Mouse (Mus musculus) adrenal gland, postnatal 36 days (tissue): ENCODE measurements around the gene Cyp4f37. TPM values are rescaled to one million over a fixed set of nuclear protein-coding genes. Genes with fewer than 3 reads are reported as not detected.
"Not testable (repeated sequence)": the region's sequence is repeated elsewhere in the genome, so short reads cannot be mapped to it uniquely, and the experiment has no call there.

ENCODE experiments used
- DNase-seq, 2 experiments: peaks; one replicate each; pipeline ENCODE4 v3.0.0; 2021; ENCODE audit warnings: mixed read lengths in 1 of 2
- long read RNA-seq, 2 experiments: library from polyadenylated mRNA; stranded (forward); transcript quantifications; one replicate each; pipeline ENCODE4 v2.0.0; 2021; ENCODE audit warnings: borderline sequencing depth in 2 of 2
- total RNA-seq, 2 experiments: library from RNA; stranded (reverse); gene quantifications; 2 replicates each; pipeline ENCODE4 v1.2.3; 2021

Cyp4f37 gene
- total RNA-seq: not detected
- long read RNA-seq, experiment 1: 0 reads
- long read RNA-seq, experiment 2: 0 reads

DNA sequence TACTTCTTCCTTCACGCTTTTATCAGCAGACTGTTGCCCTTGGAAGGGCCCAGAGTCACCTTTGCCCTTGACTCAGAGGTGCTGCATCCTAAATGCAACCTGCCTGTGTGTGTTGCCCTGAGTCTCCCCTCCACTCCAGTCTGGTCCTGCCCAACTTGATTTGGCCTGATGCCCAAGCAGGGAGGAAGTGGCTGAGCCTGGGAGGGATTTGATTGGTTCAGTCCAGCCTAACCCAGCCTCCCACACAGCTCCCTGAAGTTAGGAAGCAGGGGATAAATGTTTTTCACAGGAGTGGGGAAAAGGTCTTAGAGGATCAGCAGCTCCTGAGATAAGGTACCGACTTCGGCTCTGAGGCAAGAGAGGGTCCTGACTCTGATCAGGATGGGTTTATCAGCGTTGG lies at the start of gene Cyp4f37:
Gene Cyp4f37, plus strand, starts transcription at position 292 of the 400 bp plus-strand sequence.
- DNase-seq: not testable (repeated sequence)

GRCm38 (mm10) chr17:32573286-32573685 lies 47.8 kb upstream of the Cyp4f37 start:
- not testable (repeated sequence) for DNase-seq

- DNase-seq: no peak
Observed at GRCm38 (mm10) chr17:32577496-32578186, 43.5 kb upstream of the Cyp4f37 start.

GRCm38 (mm10) chr17:32596494-32596893 lies 24.6 kb upstream of the Cyp4f37 start:
- DNase-seq: no peak

DNA sequence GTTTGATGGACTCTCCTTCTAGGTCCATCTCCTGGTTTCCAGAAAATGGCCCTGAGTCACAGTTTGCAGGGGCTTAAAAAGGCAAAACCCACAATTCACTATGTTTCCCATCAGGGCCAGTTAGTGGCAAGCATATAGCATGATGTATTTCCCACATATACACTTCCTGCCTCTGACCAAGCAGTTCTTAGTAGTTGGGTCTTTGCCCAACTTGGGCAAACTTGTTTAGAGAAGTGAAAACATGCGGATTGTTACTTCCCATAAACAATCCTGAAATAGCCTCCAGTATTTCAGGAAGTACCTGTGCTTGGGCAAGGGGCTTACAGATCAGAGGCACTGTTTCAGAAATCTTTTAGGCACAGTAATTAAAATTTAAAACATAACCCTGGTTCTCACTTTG lies 13.1 kb upstream of the Cyp4f37 start:
- no peak for DNase-seq

DNA sequence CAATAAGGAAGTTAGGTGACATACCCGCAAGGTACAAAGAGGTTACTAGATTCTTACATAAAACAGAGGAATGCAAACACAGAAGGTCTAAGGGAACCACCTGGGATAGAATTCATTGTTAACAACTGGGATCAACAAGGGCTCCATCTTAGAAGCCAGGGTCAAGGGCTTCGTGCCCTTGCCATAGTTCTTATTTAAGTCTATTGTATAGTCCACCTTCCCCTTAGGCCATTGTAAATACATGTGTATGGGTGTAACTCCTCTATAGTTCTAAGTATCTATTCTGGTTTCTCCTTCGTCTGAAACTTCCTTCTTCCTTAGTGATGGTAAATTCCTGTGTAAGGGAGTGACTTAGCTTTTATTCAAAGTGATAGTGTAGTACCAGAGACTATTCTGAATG lies 10.9 kb upstream of the Cyp4f37 start:
- not testable (repeated sequence) for DNase-seq

GRCm38 (mm10) chr17:32610896-32611295 lies 10.2 kb upstream of the Cyp4f37 start:
- DNase-seq: no peak

GRCm38 (mm10) chr17:32612417-32612816 lies 8.7 kb upstream of the Cyp4f37 start:
- DNase-seq: no peak

DNA sequence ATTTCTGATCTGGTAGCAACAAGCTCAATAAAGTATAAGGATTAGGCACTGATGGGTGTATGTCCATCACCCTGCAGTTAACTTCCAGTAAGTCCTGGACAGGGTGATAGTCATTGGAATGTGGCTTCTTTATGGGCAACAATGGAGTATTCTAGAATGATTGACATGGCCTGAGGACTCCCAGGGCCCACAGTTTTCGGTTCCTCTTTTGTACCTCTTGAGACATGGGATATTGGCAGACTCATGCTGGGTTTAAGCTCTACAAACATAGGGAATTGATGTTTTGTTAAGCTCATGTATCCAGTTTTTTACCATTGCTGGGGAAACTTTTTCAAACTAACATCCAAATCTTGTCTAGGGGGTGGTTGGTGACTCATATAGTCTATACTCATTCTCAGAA lies 3.9 kb upstream of the Cyp4f37 start:
- DNase-seq: no peak

DNA sequence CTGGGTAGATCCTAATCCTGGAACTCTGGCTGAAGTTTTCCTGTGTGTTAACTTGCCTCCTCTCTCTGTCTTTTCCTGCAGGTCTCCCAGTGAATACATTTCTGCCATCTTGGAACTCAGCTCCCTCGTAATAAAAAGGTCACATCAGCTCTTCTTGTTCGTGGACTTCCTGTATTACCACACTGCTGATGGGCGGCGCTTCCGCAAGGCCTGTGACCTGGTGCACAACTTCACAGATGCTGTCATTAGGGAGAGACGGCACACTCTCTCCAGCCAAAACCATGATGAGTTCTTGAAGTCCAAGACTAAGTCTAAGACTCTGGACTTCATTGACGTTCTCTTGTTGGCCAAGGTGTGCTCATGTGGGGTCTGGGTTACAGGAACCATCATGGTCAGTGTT lies 8.6 kb downstream of the Cyp4f37 start:
- DNase-seq: not testable (repeated sequence)

GRCm38 (mm10) chr17:32631936-32632335 lies 10.8 kb downstream of the Cyp4f37 start:
- no peak for DNase-seq

GRCm38 (mm10) chr17:32634242-32634971 lies 13.3 kb downstream of the Cyp4f37 start:
- DNase-seq: not testable (repeated sequence)

- peak; percentile 88 to 90 for DNase-seq
Observed at GRCm38 (mm10) chr17:32634972-32635314, 13.8 kb downstream of the Cyp4f37 start.

DNA sequence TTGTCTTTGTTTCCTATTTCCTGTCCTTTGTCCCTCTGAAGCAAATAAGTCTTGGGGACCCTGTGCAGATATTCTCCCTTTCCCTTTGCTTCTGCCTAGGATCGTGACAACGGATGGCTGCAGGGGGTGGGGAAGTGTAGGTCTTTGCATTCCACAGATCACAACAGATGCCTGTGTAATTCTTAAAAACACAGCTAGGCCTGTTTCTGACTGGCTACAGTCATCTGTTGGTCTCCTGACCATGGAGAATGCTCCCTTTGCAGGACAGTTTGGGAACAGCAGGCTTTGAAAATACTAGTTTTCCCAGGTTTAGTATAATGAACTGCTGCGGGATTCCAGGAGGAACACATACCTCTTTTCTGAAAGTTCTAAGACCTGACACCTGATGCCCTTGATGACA lies 15.2 kb downstream of the Cyp4f37 start:
- DNase-seq: no peak

DNA sequence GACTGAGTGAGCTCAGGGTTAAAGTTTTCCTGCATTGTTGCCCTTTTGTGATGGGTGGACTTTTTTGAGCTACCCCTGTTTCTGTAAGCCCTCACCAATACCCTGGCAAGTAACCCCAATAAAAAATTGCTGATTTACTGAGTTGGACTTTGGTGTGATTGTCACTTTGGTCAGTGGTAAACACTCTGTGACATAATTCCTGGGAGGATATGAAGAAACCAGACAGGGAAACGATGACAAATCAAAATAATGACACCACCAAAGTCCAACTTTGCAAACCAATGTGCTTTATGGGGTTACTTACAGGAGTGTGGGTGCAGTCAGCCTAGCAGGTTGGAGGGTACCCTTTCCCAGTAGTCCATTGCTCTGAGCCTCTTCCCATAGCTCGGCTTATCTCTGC lies 16.0 kb downstream of the Cyp4f37 start:
- DNase-seq: no peak

DNA sequence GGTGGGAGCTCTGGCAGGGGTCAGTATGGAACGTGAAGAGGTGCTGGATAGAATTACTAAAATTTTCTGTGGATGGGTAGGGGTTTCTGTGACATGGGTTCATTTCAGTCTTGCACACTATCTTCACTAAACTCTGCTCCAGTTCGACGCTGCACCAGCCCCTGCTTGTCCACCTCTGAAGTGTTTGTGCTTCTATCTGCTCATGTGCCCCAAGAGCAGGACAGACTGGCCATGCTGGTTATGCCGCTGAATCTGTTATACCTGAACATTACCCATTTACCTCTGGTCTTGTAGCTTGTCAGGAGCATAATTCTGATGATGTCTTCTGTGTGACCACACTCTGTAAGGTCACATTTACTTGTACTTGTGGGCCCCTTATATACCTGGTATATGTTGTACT lies 25.5 kb downstream of the Cyp4f37 start:
- no peak for DNase-seq

DNA sequence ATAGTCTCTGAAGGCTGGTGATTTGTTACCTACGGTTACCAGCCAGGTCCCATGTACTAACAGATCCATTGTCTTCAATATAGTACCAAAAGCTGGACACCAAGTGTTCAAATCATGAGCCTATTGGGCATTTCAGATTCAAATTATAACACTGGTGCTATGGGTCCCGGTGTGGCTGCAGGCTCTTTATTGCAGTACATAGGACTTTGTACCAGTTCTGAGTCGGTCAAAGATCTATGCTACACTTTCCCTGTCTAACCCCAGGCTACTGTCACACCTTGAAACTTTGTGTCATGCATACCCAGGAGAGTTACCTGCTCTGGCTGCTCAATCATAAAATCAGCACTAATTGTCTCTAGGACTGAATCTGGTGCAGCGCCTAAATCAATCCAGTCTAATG lies 32.8 kb downstream of the Cyp4f37 start:
- DNase-seq: no peak

DNA sequence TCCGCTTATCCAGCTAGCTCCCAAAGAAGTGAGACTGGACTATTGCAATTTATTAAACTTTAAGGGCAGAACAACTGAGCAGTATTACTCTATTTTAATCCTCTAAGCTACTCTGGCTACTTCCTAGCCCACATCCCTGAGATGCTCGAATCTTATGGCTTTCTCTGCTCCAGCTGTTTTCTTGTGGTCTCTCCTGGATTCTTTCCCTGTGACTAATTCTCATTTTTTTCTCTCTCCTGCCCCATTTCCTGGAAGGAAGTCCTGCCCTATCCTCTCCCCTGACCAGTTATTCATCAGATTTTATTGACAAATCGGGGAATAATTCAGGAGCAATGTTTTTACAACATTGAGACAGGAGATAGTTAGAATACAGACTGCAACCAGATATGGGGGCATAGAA lies 35.9 kb downstream of the Cyp4f37 start:
- no peak for DNase-seq

GRCm38 (mm10) chr17:32658246-32658645 lies 37.1 kb downstream of the Cyp4f37 start:
- no peak for DNase-seq

GRCm38 (mm10) chr17:32658712-32659111 lies 37.6 kb downstream of the Cyp4f37 start, which contains the start of gene Cyp4f40:
Gene Cyp4f40, plus strand, starts transcription at chr17:32658900.
- peak; percentile 86 to 87 for DNase-seq

GRCm38 (mm10) chr17:32673976-32674375 lies 52.9 kb downstream of the Cyp4f37 start:
- no peak for DNase-seq

DNA sequence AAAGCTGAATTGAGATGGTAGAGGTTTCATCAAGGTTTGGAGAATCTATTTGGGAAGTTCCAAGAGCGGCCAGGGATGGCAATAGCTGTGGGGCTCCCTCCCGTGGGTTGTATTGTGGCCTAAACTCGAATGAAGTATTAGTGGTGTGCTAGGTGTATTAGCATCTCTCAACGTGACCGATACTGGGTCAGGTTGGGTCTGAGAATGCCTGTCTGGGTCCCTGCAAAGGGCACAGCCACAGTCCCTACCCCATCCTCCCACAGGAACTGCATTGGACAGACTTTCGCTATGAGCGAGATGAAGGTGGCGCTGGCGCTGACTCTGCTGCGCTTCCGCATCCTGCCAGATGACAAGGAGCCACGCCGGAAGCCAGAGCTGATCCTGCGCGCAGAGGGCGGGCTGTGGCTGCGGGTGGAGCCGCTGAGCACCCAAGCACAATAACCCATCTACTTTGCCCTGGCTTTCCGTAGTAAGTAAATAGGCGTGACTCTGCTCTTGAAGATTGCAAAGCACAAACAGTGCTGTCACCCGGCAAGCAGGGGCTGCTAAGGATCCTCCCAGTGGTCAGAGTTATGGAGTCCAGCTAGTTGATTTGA lies 55.0 kb downstream of the Cyp4f37 start:
- no peak for DNase-seq

DNA sequence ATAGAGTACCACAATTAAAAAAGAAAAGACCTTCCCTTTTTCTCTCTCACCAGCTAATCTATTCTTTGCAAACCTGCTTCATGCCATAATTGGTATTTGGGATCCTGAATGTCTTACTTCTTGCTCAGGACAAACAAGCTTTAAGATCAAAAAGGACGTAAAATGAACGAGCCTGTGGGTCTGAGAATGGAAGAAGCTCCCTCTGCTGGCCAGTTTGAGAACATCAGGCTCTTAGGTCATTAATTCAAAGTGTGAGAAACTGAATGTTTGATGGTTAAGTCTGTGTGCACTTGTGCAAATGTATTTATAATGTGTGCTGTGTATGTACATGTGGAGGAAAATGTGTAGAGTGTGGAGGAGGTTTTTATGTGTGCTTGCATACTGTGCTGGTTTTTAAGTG lies 59.3 kb downstream of the Cyp4f37 start:
- DNase-seq: peak; percentile 42 to 62
